Mouse (Mus musculus) embryonic fibroblast, embryonic 13.5 days (primary cell): Measurements from ENCODE around the gene Rpl7a.

Experiments used
- CTCF ChIP-seq: IDR thresholded peaks from 2 replicates; pipeline ENCODE4 v1.5.1; 2011; ENCODE audit warnings: mild to moderate bottlenecking, control low read depth, low read length, moderate library complexity, borderline replicate concordance; ENCODE audit not compliant: insufficient read depth
- POLR2A ChIP-seq: IDR thresholded peaks from 2 replicates; pipeline ENCODE4 v1.6.1; 2011; ENCODE audit warnings: low read depth, mild to moderate bottlenecking, control low read depth, low read length, moderate library complexity

GRCm38 (mm10) chr2:26932473-26933303 lies 22.1 kb downstream of the Rpl7a start:
- TF ChIP-seq POLR2A (no peak), CTCF (no peak)
